Mouse (Mus musculus) embryo, embryonic 11 days (tissue): ENCODE data around the gene Pid1.
"Not testable (repeated sequence)": the region's sequence is repeated elsewhere in the genome, so short reads cannot be mapped to it uniquely, and the experiment has no call there.

ENCODE experiments used
- DNase-seq: peaks from one replicate; pipeline ENCODE4 v3.0.0-alpha.2; 2015

The Pid1 gene

GRCm38 (mm10) chr1:84253838-84254237 lies 110.1 kb downstream of the Pid1 start:
- DNase-seq = no peak

DNA sequence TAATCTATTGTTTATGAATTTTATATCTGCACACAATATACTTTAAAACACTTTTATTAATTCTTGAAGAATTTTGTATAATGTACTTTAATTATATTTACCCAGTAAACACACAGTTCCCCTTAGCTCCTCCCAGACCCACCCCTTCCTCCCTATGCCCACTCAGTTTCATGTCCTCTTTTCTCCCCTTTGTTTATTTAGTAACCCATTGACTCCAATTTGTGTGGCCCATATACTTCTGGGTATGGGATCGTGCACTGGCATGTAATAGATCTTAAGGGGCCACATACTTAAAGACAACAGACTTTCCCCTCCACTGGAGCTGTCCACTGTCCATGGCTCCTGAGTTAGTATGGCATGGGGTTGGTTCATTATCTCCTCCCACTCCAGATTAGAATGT lies 112.8 kb downstream of the Pid1 start:
- DNase-seq = no peak

- DNase-seq = no peak
Observed at GRCm38 (mm10) chr1:84250770-84251169, 113.2 kb downstream of the Pid1 start.

DNA sequence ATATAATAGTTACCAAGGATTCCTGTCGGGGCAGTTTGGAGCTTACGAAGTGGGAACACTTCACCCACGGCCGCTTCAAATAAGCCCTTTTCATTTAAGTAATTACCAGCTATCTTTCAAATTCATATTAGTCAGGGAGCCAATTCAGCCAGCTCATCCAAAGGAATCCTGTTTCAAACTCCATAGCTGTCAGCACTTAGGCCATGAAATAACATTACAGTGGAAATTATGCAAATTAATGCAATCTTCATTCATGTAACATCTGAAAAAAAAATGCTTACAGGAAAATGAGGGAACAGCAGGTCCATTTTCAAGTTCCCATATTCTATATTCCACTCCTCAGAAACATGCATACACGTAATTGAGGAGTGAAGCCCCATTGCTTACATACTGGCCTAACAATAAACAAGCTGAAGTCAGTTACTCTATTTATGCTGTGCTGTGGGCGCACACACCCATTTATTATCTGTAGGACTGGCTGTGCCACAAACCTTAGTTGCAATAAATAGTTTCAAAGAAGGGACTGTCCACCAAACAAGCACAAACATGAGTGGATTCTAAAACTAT lies 114.1 kb downstream of the Pid1 start:
- no peak for DNase-seq

- DNase-seq = no peak
Observed at GRCm38 (mm10) chr1:84247111-84247510, 116.9 kb downstream of the Pid1 start.

DNA sequence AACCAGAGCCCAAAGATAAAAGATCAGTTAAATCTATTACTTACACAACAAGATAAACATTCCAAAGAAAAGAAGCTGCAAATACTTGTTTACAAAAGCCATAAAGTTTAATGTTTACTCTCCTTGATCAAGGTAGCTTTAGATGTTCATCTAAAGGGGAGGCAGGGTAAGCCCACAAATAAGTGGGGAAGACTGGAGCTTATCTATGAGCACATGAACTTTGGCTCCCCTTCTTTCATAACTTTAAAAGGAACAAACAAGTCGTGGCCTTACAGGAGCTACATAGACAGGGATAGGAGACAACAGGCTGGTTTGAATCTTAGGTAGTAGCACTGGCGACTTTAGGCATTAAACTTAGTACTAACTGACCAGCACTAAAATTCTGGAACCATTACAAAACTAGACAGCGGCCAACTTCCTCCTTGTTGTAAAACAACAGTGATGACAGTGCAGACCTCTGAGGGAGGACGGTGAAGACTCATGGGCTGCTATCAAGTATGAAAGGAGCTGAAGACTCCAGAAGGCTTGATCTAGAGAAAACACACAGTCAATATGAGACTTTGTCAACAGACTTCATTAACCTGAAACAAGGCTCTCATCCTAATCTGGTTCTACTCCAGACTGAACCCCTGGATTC lies 122.7 kb downstream of the Pid1 start:
- DNase-seq = no peak

DNA sequence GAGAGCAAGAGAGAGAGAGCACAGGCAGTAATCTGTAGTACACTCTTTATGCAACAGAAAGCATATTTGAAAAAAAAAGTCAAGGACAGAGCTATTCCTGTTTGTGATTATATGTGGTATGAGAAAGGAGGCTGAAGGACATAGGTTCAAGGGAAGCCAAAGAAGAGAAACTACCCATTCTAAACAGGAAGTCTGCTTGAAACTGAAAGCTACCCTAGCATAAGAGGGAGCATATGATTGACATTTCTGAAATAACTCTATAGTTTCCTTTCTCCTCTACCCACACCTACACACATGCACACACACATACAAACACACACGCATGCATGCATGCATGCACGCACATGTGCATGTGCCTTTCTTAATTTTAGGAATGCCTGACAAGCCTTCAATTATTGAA lies 123.8 kb downstream of the Pid1 start:
- DNase-seq = no peak

GRCm38 (mm10) chr1:84230431-84230830 lies 133.5 kb downstream of the Pid1 start:
- no peak for DNase-seq

DNA sequence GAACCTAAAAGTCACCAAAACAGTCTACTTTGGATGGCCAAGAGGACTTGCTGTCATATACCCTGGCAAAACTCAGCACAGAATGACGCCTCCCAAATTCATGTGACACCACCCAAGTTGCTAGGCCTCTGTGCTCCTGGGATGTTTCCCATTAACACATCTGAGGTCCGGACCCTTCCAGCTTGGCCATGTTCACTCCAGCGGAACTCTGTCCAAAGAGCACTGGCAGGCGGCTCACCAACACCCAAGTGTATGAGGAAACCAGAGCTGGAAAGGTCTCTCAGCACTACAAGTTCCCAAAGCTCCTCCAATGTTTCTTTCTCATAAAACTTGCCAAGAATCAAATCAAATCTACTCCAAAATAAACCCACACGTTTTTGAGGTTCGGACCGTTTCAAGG lies 138.4 kb downstream of the Pid1 start:
- DNase-seq = no peak

GRCm38 (mm10) chr1:84222051-84222450 lies 141.9 kb downstream of the Pid1 start:
- DNase-seq = no peak

GRCm38 (mm10) chr1:84218605-84219004 lies 145.4 kb downstream of the Pid1 start:
- DNase-seq = peak; percentile 12

GRCm38 (mm10) chr1:84217777-84218176 lies 146.2 kb downstream of the Pid1 start:
- no peak for DNase-seq

GRCm38 (mm10) chr1:84211507-84211906 lies 152.5 kb downstream of the Pid1 start:
- DNase-seq = peak; percentile 4

DNA sequence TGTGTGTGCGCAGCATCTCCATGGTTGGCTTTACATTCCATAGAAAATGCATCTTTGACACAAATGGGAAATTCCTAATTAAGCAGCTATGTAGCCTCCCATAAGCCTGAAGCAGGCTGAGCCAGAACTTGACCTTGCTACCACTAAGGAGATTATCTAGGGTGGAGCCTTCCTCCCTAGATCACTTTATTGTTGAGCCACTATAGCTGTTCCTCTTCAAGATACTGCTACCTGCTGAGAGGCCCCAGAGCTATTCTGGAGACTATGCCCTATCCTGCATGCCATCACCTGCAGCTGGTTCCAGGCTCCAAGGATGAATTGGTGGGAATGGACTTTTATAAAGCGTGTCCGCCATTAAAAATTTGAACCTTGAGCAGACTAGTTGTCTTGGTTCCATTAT lies 158.2 kb downstream of the Pid1 start:
- DNase-seq = not testable (repeated sequence)

DNA sequence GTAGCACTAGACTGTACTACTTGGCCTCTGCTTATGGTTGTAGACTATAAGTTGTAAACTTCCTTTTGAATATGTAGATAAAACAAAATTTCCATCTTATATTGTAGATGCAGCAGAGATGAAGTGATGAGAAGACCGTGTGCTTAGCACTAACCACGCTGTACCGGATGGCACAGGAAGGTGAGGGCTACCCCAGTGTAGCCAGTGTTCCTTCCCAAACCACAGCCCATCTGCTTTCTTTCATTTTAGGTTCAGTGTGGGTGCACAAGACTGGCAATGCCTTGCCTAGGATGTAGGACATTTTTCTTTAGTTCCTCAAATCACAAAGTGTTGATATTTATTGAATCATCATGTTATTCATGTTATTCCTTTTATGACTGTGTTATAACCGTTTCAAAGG lies 160.5 kb downstream of the Pid1 start:
- no peak for DNase-seq

- DNase-seq = no peak
Observed at GRCm38 (mm10) chr1:84199890-84200289, 164.1 kb downstream of the Pid1 start.

GRCm38 (mm10) chr1:84198887-84199286 lies 165.1 kb downstream of the Pid1 start:
- no peak for DNase-seq

- DNase-seq = no peak
Observed at GRCm38 (mm10) chr1:84192167-84192566, 171.8 kb downstream of the Pid1 start.

- DNase-seq = no peak
Observed at GRCm38 (mm10) chr1:84189446-84189845, 174.5 kb downstream of the Pid1 start.

GRCm38 (mm10) chr1:84186756-84187437 lies 177.1 kb downstream of the Pid1 start:
- peak; percentile 11 for DNase-seq

GRCm38 (mm10) chr1:84177696-84178095 lies 186.3 kb downstream of the Pid1 start:
- DNase-seq = no peak

- DNase-seq = peak; percentile 28
Observed at GRCm38 (mm10) chr1:84177033-84177432, 186.9 kb downstream of the Pid1 start.

- no peak for DNase-seq
Observed at GRCm38 (mm10) chr1:84172941-84173340, 191.0 kb downstream of the Pid1 start.

- DNase-seq = no peak
Observed at GRCm38 (mm10) chr1:84157790-84158189, 206.2 kb downstream of the Pid1 start.

- peak; percentile 28 for DNase-seq
Observed at GRCm38 (mm10) chr1:84155585-84155930, 208.4 kb downstream of the Pid1 start.
